Mouse (Mus musculus): Measurements from ENCODE around the gene S1pr5. TPM values are rescaled to one million over a fixed set of nuclear protein-coding genes. Genes with fewer than 3 reads are reported as not detected.

The S1pr5 gene
- total and polyA plus RNA-seq, 2 experiments from 2014 or later, result 2.9 to 8.2 TPM

DNA sequence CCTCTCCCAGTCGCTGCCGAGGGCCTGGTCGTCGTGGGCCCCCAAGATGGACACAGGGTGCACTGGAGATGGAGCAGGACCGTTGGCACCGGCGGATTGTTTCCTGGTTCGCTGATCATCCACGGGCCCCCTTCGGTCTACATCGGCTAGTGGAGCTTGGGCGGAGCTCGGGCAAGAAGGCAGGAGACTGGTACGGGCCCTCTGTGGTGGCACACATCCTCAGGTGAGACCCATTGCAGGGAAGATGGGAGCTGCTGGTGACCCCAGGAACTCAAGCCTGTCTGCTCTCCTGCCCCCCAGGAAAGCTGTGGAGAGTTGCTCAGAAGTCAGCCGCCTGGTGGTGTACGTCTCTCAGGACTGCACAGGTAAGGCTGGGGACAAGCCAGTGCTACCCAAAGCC, 20.1 kb upstream of the S1pr5 start:
- Histone ChIP-seq H3K9me3 (ENCODE audit: low read length) (no peaks in the 10 kb centered on the region), H3K27me3 (ENCODE audit: insufficient read depth, low read length) (no peaks in the 10 kb centered on the region), H3K4me1 (ENCODE audit: insufficient read depth, low read length) (peaks cover 16% of the 10 kb centered on the region), H3K36me3 (ENCODE audit: insufficient read depth, low read length) (peaks cover 46% of the 10 kb centered on the region), H3K4me2 (ENCODE audit: low read depth, low read length) (no peak overlapping the region), H3K9ac (replicated peaks; ENCODE audit: low read length) (no peak overlapping the region), H3K4me3 (ENCODE audit: low read length) (no peak overlapping the region), H3K27ac (no peak overlapping the region)
- DNase-seq (ENCODE audit: low spot score) (no peak), ATAC-seq (no peak)
- WGBS, result 93% methylated on average over 16 of the region's 16 CpGs
- no peak for TF ChIP-seq CTCF (IDR thresholded peaks at IDR 0.05; ENCODE audit: low read depth)

DNA sequence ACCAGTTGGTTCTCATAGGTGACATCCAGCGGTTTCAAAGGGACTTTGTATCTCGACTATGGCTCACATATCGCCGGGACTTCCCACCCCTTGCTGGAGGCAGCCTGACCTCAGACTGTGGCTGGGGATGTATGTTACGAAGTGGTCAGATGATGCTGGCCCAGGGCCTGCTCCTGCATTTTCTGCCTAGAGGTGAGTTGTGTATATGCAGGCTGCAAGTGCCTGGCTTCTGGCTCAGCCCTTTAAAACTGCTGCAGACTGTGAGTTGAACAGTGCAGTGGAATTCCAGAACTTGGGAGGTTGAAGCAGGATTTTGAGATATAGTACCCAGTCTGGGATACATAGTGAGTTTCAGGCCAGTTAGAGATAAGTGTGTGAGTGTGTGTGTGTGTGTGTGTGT, 18.6 kb upstream of the S1pr5 start:
- H3K27ac ChIP-seq, result no peak overlapping the region
- H3K36me3 ChIP-seq (ENCODE audit: insufficient read depth, low read length), result peaks cover 32% of the 10 kb centered on the region
- no peak overlapping the region for H3K4me3 ChIP-seq (ENCODE audit: low read length)
- no peak for TF ChIP-seq CTCF (IDR thresholded peaks at IDR 0.05; ENCODE audit: low read depth)
- DNase-seq (ENCODE audit: low spot score), result no peak
- H3K9me3 ChIP-seq (ENCODE audit: low read length), result no peaks in the 10 kb centered on the region
- H3K27me3 ChIP-seq (ENCODE audit: insufficient read depth, low read length), result no peaks in the 10 kb centered on the region
- ATAC-seq, result no peak
- 82% methylated on average over 5 of the region's 5 CpGs for WGBS
- 0 out of 2 replicates have a peak overlapping the region, but pooled peaks have one; percentile 13 for H3K9ac ChIP-seq (replicated peaks; ENCODE audit: low read length)
- peak overlapping the region; percentile 92; the same call in 1 of the 2 replicates for H3K4me2 ChIP-seq (ENCODE audit: low read depth, low read length)
- peaks cover 16% of the 10 kb centered on the region for H3K4me1 ChIP-seq (ENCODE audit: insufficient read depth, low read length)

DNA sequence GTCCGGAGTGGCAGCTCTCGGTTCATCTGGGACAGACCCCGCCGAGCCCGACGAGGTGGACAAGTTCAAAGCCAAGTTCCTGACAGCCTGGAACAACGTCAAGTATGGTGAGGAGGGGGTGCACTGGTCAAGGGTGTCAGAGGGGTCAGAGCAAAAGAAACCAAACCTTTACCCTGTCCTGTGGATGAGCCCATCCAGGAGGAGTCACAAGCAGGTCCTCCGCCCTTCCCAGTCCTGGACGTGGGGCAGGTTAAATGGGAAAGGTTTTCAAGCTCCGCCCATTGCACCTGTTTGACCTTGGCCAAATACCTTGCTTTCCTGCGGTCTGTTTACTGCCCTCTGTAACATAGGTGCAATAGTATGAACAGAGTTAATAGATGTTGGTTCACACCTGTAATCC, 17.4 kb upstream of the S1pr5 start:
- ATAC-seq, result no peak
- TF ChIP-seq CTCF (IDR thresholded peaks at IDR 0.05; ENCODE audit: low read depth), result no peak

DNA sequence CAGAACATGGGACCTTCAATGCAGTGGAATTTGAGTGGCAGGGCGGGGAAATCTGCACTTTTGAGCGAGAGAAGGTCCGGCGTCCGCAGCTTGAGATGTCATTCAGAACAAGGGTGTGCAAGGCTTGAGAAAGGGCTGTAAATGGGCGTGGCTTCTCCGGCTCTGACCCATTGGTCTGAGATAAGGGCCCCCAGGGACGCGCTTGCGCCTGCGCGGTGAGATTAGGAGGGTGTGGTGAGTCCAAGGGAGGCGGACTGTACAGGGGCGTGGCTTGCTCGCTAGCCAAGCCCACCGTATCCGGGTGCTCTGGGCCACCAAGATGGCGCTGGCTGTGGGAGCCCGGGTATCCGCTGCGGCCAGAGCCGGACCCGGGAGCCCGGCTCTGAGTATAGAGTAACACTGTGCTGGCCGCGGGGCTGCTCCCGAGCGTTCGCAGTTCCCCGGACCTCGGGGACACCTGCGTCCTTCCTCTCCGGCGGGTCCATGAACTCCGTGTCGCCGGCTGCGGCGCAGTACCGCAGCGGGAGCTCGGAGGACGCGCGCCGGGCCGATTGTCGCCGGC, 16.8 kb upstream of the S1pr5 start, which contains the start of gene Atg4d:
Gene Atg4d (plus strand): TSS at position 294 of the 562 bp plus-strand sequence.
- 1% methylated on average over 49 of the region's 49 CpGs for WGBS
- Histone ChIP-seq H3K9me3 (ENCODE audit: low read length) (no peaks in the 10 kb centered on the region), H3K4me2 (ENCODE audit: low read depth, low read length) (peak within 1 kb of the TSS; percentile 92), H3K27me3 (ENCODE audit: insufficient read depth, low read length) (no peaks in the 10 kb centered on the region), H3K4me3 (ENCODE audit: low read length) (peak within 1 kb of the TSS; percentile 98), H3K4me1 (ENCODE audit: insufficient read depth, low read length) (peaks cover 16% of the 10 kb centered on the region), H3K36me3 (ENCODE audit: insufficient read depth, low read length) (peaks cover 14% of the 10 kb centered on the region), H3K27ac (peak within 1 kb of the TSS; percentile 82), H3K9ac (replicated peaks; ENCODE audit: low read length) (peak within 1 kb of the TSS; percentile 92)
- ATAC-seq (peak; percentile 98), DNase-seq (ENCODE audit: low spot score) (peak; percentile 99)
- no peak for TF ChIP-seq CTCF (IDR thresholded peaks at IDR 0.05; ENCODE audit: low read depth)

More for the DNA sequence above, 17.4 kb upstream of the S1pr5 start:
- H3K36me3 ChIP-seq (ENCODE audit: insufficient read depth, low read length), result peaks cover 19% of the 10 kb centered on the region
- H3K27me3 ChIP-seq (ENCODE audit: insufficient read depth, low read length), result no peaks in the 10 kb centered on the region
- 5% methylated on average over 11 of the region's 11 CpGs for WGBS
- H3K4me3 ChIP-seq (ENCODE audit: low read length), result peak overlapping the region; percentile 98
- H3K4me1 ChIP-seq (ENCODE audit: insufficient read depth, low read length), result peaks cover 16% of the 10 kb centered on the region
- peak overlapping the region; percentile 92 for H3K9ac ChIP-seq (replicated peaks; ENCODE audit: low read length)
- DNase-seq (ENCODE audit: low spot score), result no peak
- H3K4me2 ChIP-seq (ENCODE audit: low read depth, low read length), result peak overlapping the region; percentile 92
- no peaks in the 10 kb centered on the region for H3K9me3 ChIP-seq (ENCODE audit: low read length)
- H3K27ac ChIP-seq, result peak overlapping the region; percentile 82

DNA sequence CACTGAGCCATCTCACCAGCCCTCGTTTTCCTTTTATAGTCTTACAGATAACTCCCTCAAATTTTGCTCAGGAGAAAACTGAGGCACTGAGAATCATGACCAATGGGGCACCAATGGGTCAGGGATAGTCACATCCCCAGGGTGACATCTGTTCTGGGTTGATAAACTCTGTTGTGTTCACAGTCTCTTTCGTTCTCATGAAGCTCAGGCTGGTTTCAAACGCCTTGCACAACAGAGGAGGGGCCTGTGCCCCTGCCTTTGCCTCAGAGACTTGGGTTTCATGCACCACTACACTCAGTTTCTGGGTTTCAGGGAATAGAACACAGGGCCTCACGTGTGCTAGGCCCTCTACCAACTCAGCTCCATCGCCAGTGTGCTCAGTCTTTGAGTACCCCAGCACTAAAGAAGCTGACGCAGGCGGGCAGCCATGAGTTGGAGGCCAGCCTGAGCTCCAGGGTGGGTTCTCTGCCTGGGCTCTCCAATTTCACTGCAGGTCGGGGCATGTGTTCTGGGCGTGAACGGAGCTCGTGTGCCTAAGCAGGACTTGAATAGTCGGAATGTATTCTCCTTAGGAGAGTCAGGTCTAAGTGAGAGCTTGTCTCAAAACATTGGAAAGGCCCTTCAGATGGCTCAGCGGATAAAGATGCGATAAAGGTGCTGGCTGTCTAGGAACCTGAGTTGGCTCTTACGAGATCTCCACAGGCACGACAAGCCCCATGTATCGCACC, 16.2 kb upstream of the S1pr5 start:
- peaks cover 14% of the 10 kb centered on the region for H3K36me3 ChIP-seq (ENCODE audit: insufficient read depth, low read length)
- peak overlapping the region; percentile 98 for H3K4me3 ChIP-seq (ENCODE audit: low read length)
- WGBS, result 19% methylated on average over 17 of the region's 17 CpGs
- H3K9me3 ChIP-seq (ENCODE audit: low read length), result no peaks in the 10 kb centered on the region
- H3K9ac ChIP-seq (replicated peaks; ENCODE audit: low read length), result peak overlapping the region; percentile 92
- DNase-seq (ENCODE audit: low spot score) (no peak), ATAC-seq (peak; percentile 16)
- no peaks in the 10 kb centered on the region for H3K27me3 ChIP-seq (ENCODE audit: insufficient read depth, low read length)
- H3K4me2 ChIP-seq (ENCODE audit: low read depth, low read length), result peak overlapping the region; percentile 92
- TF ChIP-seq CTCF (IDR thresholded peaks at IDR 0.05; ENCODE audit: low read depth), result no peak
- H3K27ac ChIP-seq, result peak overlapping the region; percentile 82
- H3K4me1 ChIP-seq (ENCODE audit: insufficient read depth, low read length), result peaks cover 16% of the 10 kb centered on the region

DNA sequence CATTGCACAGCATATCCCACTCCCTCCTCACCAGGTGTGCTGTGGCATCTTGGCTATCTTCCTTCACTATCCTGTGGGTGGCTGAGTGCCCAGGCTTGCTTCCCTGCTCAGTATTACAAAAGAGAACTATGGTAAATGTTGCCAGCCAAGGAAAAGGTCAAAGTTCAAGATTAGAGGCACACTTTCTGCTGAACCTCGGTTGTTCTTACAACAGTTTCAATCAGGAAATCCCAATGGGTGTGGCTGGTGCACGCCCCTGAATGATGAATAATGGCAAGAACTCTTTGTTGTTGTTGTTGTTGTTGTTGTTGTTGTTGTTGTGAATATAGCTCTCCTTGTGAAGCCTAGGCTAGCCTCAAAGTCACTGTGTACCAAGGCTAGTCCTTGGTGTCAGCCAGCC, 13.6 kb upstream of the S1pr5 start:
- Histone ChIP-seq H3K27ac (no peak overlapping the region), H3K4me1 (ENCODE audit: insufficient read depth, low read length) (peaks cover 16% of the 10 kb centered on the region), H3K4me3 (ENCODE audit: low read length) (no peak overlapping the region), H3K36me3 (ENCODE audit: insufficient read depth, low read length) (no peaks in the 10 kb centered on the region), H3K4me2 (ENCODE audit: low read depth, low read length) (no peak overlapping the region), H3K27me3 (ENCODE audit: insufficient read depth, low read length) (no peaks in the 10 kb centered on the region), H3K9me3 (ENCODE audit: low read length) (no peaks in the 10 kb centered on the region), H3K9ac (replicated peaks; ENCODE audit: low read length) (no peak overlapping the region)
- ATAC-seq (no peak), DNase-seq (ENCODE audit: low spot score) (no peak)
- TF ChIP-seq CTCF (IDR thresholded peaks at IDR 0.05; ENCODE audit: low read depth), result no peak
- WGBS, result 55% methylated on average over 2 of the region's 2 CpGs
